Mouse (Mus musculus) liver, adult 2 months (tissue): ENCODE results near the gene Rcan1.

Experiments
- CTCF ChIP-seq: fragments of 200-500 bp; IDR thresholded peaks from 2 replicates; pipeline ENCODE4 v1.5.1; 2011; ENCODE audit warnings: low read depth, low read length, control low read depth
- POLR2A ChIP-seq: fragments of 200-500 bp; IDR thresholded peaks from 2 replicates; pipeline ENCODE4 v1.6.1; 2011; ENCODE audit warnings: low read length, control low read depth; ENCODE audit not compliant: insufficient read depth; ENCODE audit errors: extremely low read depth

DNA sequence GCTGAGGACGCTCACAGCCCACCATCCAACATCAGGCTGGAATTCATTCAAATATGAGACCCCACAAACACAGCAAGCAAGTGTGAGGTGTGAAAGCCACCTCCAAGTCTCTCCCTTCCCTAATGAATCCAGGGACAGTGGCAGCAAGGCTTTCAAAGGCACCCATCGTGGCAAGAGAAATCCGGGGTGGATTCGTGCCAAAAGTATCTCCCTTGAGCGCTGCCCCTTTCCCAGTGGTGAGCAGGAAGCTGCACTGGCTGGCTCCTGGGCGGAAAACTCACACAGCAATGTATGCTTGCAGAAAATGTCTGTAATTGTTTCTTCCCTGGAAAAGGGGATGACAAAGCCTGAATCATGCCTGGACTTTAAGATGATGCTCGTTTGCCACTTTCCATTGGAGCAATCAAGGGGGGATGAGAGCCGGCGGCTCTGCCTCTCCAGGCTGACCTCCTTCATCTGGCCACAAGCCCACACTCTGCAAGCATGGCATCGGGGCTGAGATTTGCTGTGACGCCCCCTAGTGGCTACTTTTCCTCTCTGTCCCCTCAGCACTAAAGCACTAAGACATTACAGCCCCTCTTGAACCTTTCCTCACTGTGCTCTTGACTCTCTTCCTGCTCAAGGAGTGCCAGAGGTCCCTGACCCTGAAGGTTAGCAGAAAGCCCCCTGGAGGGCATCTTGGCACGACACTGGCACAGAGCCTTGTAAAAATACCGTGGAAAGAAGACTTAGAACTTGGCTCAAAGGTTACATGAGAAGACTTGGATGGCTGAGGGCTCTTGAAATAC is 49.3 kb downstream of the Rcan1 start:
- no peak for TF ChIP-seq POLR2A
- peak; percentile 54 for TF ChIP-seq CTCF
